Mouse (Mus musculus) G1E (cell line): Measurements from ENCODE around the gene Atxn7l1.

ENCODE experiments used
- CTCF ChIP-seq: IDR thresholded peaks from 2 replicates; pipeline ENCODE4 v1.5.1; 2012; ENCODE audit warnings: low read depth, low read length, inconsistent platforms, mixed read lengths
- GATA1 ChIP-seq: IDR thresholded peaks from 2 replicates; pipeline ENCODE4 v1.6.1; 2012; ENCODE audit warnings: borderline replicate concordance, low read length, inconsistent platforms, mixed read lengths
- TAL1 ChIP-seq: conservative IDR thresholded peaks from 2 replicates; pipeline ENCODE4 v1.6.1; 2012; ENCODE audit warnings: low read depth, low read length, inconsistent platforms, mixed read lengths

GRCm38 (mm10) chr12:33226596-33226995 is 79.1 kb downstream of the Atxn7l1 start:
- no peak for TF ChIP-seq CTCF
- TF ChIP-seq GATA1: no peak
- no peak for TF ChIP-seq TAL1
